Mouse (Mus musculus): ENCODE results near the gene Gm43302. TPM values are rescaled to one million over a fixed set of nuclear protein-coding genes. Genes with fewer than 3 reads are reported as not detected.
"Not testable (repeated sequence)": the region's sequence is repeated elsewhere in the genome, so short reads cannot be mapped to it uniquely, and the experiment has no call there.

The Gm43302 gene
- 1.5 and 1.6 TPM in 2 replicates for polyA plus RNA-seq (2012; rRNA removed)

- peak; percentile 34 for DNase-seq
- WGBS = 9% methylated on average over 3 of the region's 3 CpGs
- not testable (repeated sequence) for H3K4me1 ChIP-seq (ENCODE audit: control insufficient read depth, insufficient read depth, low read length)
- H3K4me3 ChIP-seq (replicated peaks; ENCODE audit: extremely low read depth, low read depth, low read length) = peak within 1 kb of the TSS; percentile 36
Measured at GRCm38 (mm10) chr5:105293226-105294165, at the start of gene Gm43302, which contains the start of gene Gbp6. Gene Gm43302 (minus strand): TSS chr5:105293695. Gene Gbp6 (minus strand): TSS chr5:105293698.

GRCm38 (mm10) chr5:105341281-105341680, 47.8 kb upstream of the Gm43302 start:
- no peaks in the 10 kb centered on the region for H3K4me1 ChIP-seq (ENCODE audit: control insufficient read depth, insufficient read depth, low read length)
- 81% methylated on average over 2 of the region's 2 CpGs for WGBS
- no peak overlapping the region for H3K4me3 ChIP-seq (replicated peaks; ENCODE audit: extremely low read depth, low read depth, low read length)
- TF ChIP-seq CTCF (IDR thresholded peaks at IDR 0.05; ENCODE audit: insufficient read depth, low read length) = no peak
- TF ChIP-seq POLR2A (IDR thresholded peaks at IDR 0.05; ENCODE audit: borderline replicate concordance, extremely low read depth, low read depth, low read length) = no peak
- no peak for DNase-seq

- DNase-seq = no peak
- no peaks in the 10 kb centered on the region; the same call in 1 of the 2 replicates for H3K4me1 ChIP-seq (ENCODE audit: control insufficient read depth, insufficient read depth, low read length)
- H3K4me3 ChIP-seq (replicated peaks; ENCODE audit: extremely low read depth, low read depth, low read length) = no peak overlapping the region
- TF ChIP-seq CTCF (IDR thresholded peaks at IDR 0.05; ENCODE audit: insufficient read depth, low read length) = peak; percentile 39; the same call in 1 of the 2 replicates
- no peak for TF ChIP-seq POLR2A (IDR thresholded peaks at IDR 0.05; ENCODE audit: borderline replicate concordance, extremely low read depth, low read depth, low read length)
- WGBS = 57% methylated on average over 2 of the region's 2 CpGs
Measured at GRCm38 (mm10) chr5:105322543-105322942, 29.0 kb upstream of the Gm43302 start.

GRCm38 (mm10) chr5:105310941-105311340, 17.4 kb upstream of the Gm43302 start:
- Histone ChIP-seq H3K4me1 (ENCODE audit: control insufficient read depth, insufficient read depth, low read length) (no peaks in the 10 kb centered on the region), H3K4me3 (replicated peaks; ENCODE audit: extremely low read depth, low read depth, low read length) (no peak overlapping the region)
- TF ChIP-seq POLR2A (IDR thresholded peaks at IDR 0.05; ENCODE audit: borderline replicate concordance, extremely low read depth, low read depth, low read length) (no peak), CTCF (IDR thresholded peaks at IDR 0.05; ENCODE audit: insufficient read depth, low read length) (no peak)
- no peak for DNase-seq
- WGBS = 82% methylated on average over 2 of the region's 2 CpGs

GRCm38 (mm10) chr5:105309148-105309547, 15.7 kb upstream of the Gm43302 start:
- 27% methylated on average over 1 of the region's 1 CpGs for WGBS
- not testable (repeated sequence) for DNase-seq; H3K4me3 ChIP-seq (replicated peaks; ENCODE audit: extremely low read depth, low read depth, low read length); H3K4me1 ChIP-seq (ENCODE audit: control insufficient read depth, insufficient read depth, low read length)

GRCm38 (mm10) chr5:105306946-105307345, 13.5 kb upstream of the Gm43302 start:
- DNase-seq; H3K4me3 ChIP-seq (replicated peaks; ENCODE audit: extremely low read depth, low read depth, low read length); H3K4me1 ChIP-seq (ENCODE audit: control insufficient read depth, insufficient read depth, low read length): not testable (repeated sequence)

GRCm38 (mm10) chr5:105306159-105306581, 12.7 kb upstream of the Gm43302 start:
- H3K4me1 ChIP-seq (ENCODE audit: control insufficient read depth, insufficient read depth, low read length) = peaks cover 2% of the 10 kb centered on the region; the same call in 1 of the 2 replicates
- no peak for DNase-seq
- WGBS = 59% methylated on average over 1 of the region's 1 CpGs
- no peak overlapping the region for H3K4me3 ChIP-seq (replicated peaks; ENCODE audit: extremely low read depth, low read depth, low read length)
- TF ChIP-seq POLR2A (IDR thresholded peaks at IDR 0.05; ENCODE audit: borderline replicate concordance, extremely low read depth, low read depth, low read length) (no peak), CTCF (IDR thresholded peaks at IDR 0.05; ENCODE audit: insufficient read depth, low read length) (no peak)

GRCm38 (mm10) chr5:105305671-105306070, 12.2 kb upstream of the Gm43302 start:
- H3K4me3 ChIP-seq (replicated peaks; ENCODE audit: extremely low read depth, low read depth, low read length); H3K4me1 ChIP-seq (ENCODE audit: control insufficient read depth, insufficient read depth, low read length); DNase-seq: not testable (repeated sequence)
- WGBS = 84% methylated on average over 4 of the region's 4 CpGs

- H3K4me3 ChIP-seq (replicated peaks; ENCODE audit: extremely low read depth, low read depth, low read length) = no peak overlapping the region
- H3K4me1 ChIP-seq (ENCODE audit: control insufficient read depth, insufficient read depth, low read length) = peaks cover 4% of the 10 kb centered on the region; the same call in 1 of the 2 replicates
- 87% methylated on average over 4 of the region's 4 CpGs for WGBS
- DNase-seq = no peak
- TF ChIP-seq CTCF (IDR thresholded peaks at IDR 0.05; ENCODE audit: insufficient read depth, low read length) (no peak), POLR2A (IDR thresholded peaks at IDR 0.05; ENCODE audit: borderline replicate concordance, extremely low read depth, low read depth, low read length) (no peak)
Measured at GRCm38 (mm10) chr5:105301963-105302362, 8.5 kb upstream of the Gm43302 start.

GRCm38 (mm10) chr5:105301531-105301930, 8.0 kb upstream of the Gm43302 start:
- no peak for DNase-seq

More at GRCm38 (mm10) chr5:105301531-105301930, 8.0 kb upstream of the Gm43302 start:
- Histone ChIP-seq H3K4me1 (ENCODE audit: control insufficient read depth, insufficient read depth, low read length) (peaks cover 4% of the 10 kb centered on the region; the same call in 1 of the 2 replicates), H3K4me3 (replicated peaks; ENCODE audit: extremely low read depth, low read depth, low read length) (no peak overlapping the region)
- TF ChIP-seq POLR2A (IDR thresholded peaks at IDR 0.05; ENCODE audit: borderline replicate concordance, extremely low read depth, low read depth, low read length) (no peak), CTCF (IDR thresholded peaks at IDR 0.05; ENCODE audit: insufficient read depth, low read length) (no peak)
- 30% methylated on average over 2 of the region's 2 CpGs for WGBS

All from lung, adult 2 months (tissue).